Comparison of ENCODE assay signal across 8 mouse cellular contexts in genomic region chr9:110244889-110245589, GRCm38 (mm10). TPM values are rescaled to one million over a fixed set of nuclear protein-coding genes. Genes with fewer than 3 reads are reported as not detected.
A peak's percentile ranks its signal among the peaks of the same experiment; 100 is the strongest.
DNase-seq lines count a peak whose midpoint lies in the region; ATAC-seq and TF ChIP-seq lines count a peak whose summit lies in the region.

No protein-coding gene starts in this region.

- no peaks in the 10 kb centered on the region; the same call in 1 of the 2 replicates for H3K9me3 ChIP-seq in G1E (replicated peaks)
- no peaks in the 10 kb centered on the region for H3K9me3 ChIP-seq in embryonic facial prominence, embryonic 11.5 days (replicated peaks; ENCODE audit: control insufficient read depth, low read length)
- no peaks in the 10 kb centered on the region for H3K9me3 ChIP-seq in heart, postnatal 0 days (replicated peaks; ENCODE audit: control insufficient read depth, low read length)

- WGBS in embryonic facial prominence, embryonic 11.5 days, result 2% methylated on average over 93 of the region's 93 CpGs
- under 1% methylated on average over 86 of the region's 93 CpGs for WGBS in heart, postnatal 0 days

- H3K4me1 ChIP-seq in G1E (ENCODE audit: insufficient read depth, low read depth, low read length), result peaks cover 17% of the 10 kb centered on the region
- peaks cover 4% of the 10 kb centered on the region; the same call in 1 of the 2 replicates for H3K4me1 ChIP-seq in embryonic facial prominence, embryonic 11.5 days (ENCODE audit: control insufficient read depth, insufficient read depth, low read length)
- peaks cover 14% of the 10 kb centered on the region for H3K4me1 ChIP-seq in heart, postnatal 0 days (ENCODE audit: control insufficient read depth, insufficient read depth)

- H3K27me3 ChIP-seq in G1E (ENCODE audit: insufficient read depth, low read length), result peaks cover 18% of the 10 kb centered on the region; the same call in 1 of the 2 replicates
- peaks cover 16% of the 10 kb centered on the region for H3K27me3 ChIP-seq in embryonic facial prominence, embryonic 11.5 days (ENCODE audit: control insufficient read depth, insufficient read depth, low read length)
- H3K27me3 ChIP-seq in heart, postnatal 0 days (ENCODE audit: control insufficient read depth, insufficient read depth, low read length), result peaks cover 11% of the 10 kb centered on the region; the same call in 1 of the 2 replicates

- no peak for TF ChIP-seq EP300 in heart, postnatal 0 days (IDR thresholded peaks at IDR 0.05; ENCODE audit: low read depth)

- DNase-seq in G1E (ENCODE audit: low spot score), result peak; percentile 12
- peak; percentile 82 for DNase-seq in adrenal gland, adult 2 months
- peak; percentile 44 for DNase-seq in embryonic facial prominence, embryonic 11.5 days (ENCODE audit: low spot score)
- DNase-seq in heart, postnatal 0 days (ENCODE audit: low spot score), result no peak
- DNase-seq in layer of hippocampus, postnatal 10 days (ENCODE audit: low spot score in 2 of 2), result peak; percentile 76 to 82
- DNase-seq in lung, postnatal 4 days, result peak; percentile 39 to 49
- DNase-seq in right cerebral cortex, postnatal 25 days, result peak; percentile 90

- peak overlapping the region; percentile 68 for H3K4me3 ChIP-seq in G1E (ENCODE audit: low read depth, low read length)
- H3K4me3 ChIP-seq in embryonic facial prominence, embryonic 11.5 days (ENCODE audit: low read depth, low read length), result peak overlapping the region; percentile 53
- H3K4me3 ChIP-seq in heart, postnatal 0 days (ENCODE audit: low read depth, low read length), result peak overlapping the region; percentile 71

- no peak for TF ChIP-seq CTCF in G1E (IDR thresholded peaks at IDR 0.05; ENCODE audit: low read depth, low read length)
- TF ChIP-seq CTCF in heart, postnatal 0 days (IDR thresholded peaks at IDR 0.05; ENCODE audit: low read depth), result no peak

- peaks cover 41% of the 10 kb centered on the region for H3K36me3 ChIP-seq in G1E (replicated peaks)
- H3K36me3 ChIP-seq in embryonic facial prominence, embryonic 11.5 days (replicated peaks; ENCODE audit: control insufficient read depth, insufficient read depth, low read depth, low read length), result no peaks in the 10 kb centered on the region
- H3K36me3 ChIP-seq in heart, postnatal 0 days (replicated peaks; ENCODE audit: control insufficient read depth, insufficient read depth, low read length), result peaks cover 3% of the 10 kb centered on the region; the same call in 1 of the 2 replicates

- no peak for ATAC-seq in G1E (ENCODE audit: extremely low read depth, insufficient number of reproducible peaks, low FRiP score, poor library complexity, severe bottlenecking)
- ATAC-seq in embryonic facial prominence, embryonic 11.5 days (replicated peaks; ENCODE audit: insufficient number of reproducible peaks, low FRiP score, low TSS enrichment, low read depth), result peak; percentile 24
- peak; percentile 69 for ATAC-seq in heart, postnatal 0 days (ENCODE audit: insufficient read depth, low read depth)
- no peak for ATAC-seq in monocyte, adult 5-6 weeks (replicated peaks; ENCODE audit: insufficient number of reproducible peaks, low FRiP score, low TSS enrichment, poor library complexity, severe bottlenecking)

- H3K9ac ChIP-seq in embryonic facial prominence, embryonic 11.5 days (replicated peaks; ENCODE audit: low read length), result peak overlapping the region; percentile 42
- peak overlapping the region; percentile 52; the same call in 1 of the 2 replicates for H3K9ac ChIP-seq in heart, postnatal 0 days (replicated peaks; ENCODE audit: low read depth, low read length)

- peak overlapping the region; percentile 98 for H3K4me2 ChIP-seq in embryonic facial prominence, embryonic 11.5 days (ENCODE audit: low read depth, low read length)
- peak overlapping the region; percentile 100 for H3K4me2 ChIP-seq in heart, postnatal 0 days (ENCODE audit: low read depth, low read length)

- H3K27ac ChIP-seq in embryonic facial prominence, embryonic 11.5 days (replicated peaks; ENCODE audit: low read depth, low read length), result no peak overlapping the region
- no peak overlapping the region for H3K27ac ChIP-seq in heart, postnatal 0 days (ENCODE audit: low read depth)

RNA-seq across cellular contexts. Expression of gene Cspg5, which starts 1.5 kb away (rescaled TPM):
- total RNA-seq in G1E (2014; fragmentation: Nextera tagmentation) (0.38 and 0.92 TPM in 2 replicates), G1E (2017) (0.23 and 0.38 TPM in 2 replicates)
- polyA plus RNA-seq in G1E (2012), result 0.02 TPM in 1 of 2 replicates, not detected in the other
- 10 to 100 TPM; 18.0 to 19.6 TPM for total RNA-seq in adrenal gland, adult 2 months (2021)
- polyA plus RNA-seq in adrenal gland, adult 2 months (2012; rRNA removed), result 10.8 and 13.9 TPM in 2 replicates
- polyA plus RNA-seq in embryonic facial prominence, embryonic 11.5 days (2014; fragmentation: Nextera tagmentation; extraction: Ambion mirVana), result 3.1 and 4.8 TPM in 2 replicates
- total RNA-seq in heart, postnatal 0 days (2014; rRNA removed; ENCODE audit: low replicate concordance), result 0.19 and 1.1 TPM in 2 replicates
- polyA plus RNA-seq in heart, postnatal 0 days (2015; fragmentation: Nextera tagmentation; extraction: Ambion mirVana), result 0.71 and 1.1 TPM in 2 replicates
- total RNA-seq in layer of hippocampus, postnatal 10 days (2021), result 100 to 1,000 TPM; 410 to 459 TPM
- total RNA-seq in monocyte, adult 5-6 weeks (2017), result 1.2 to 1.5 TPM in 2 of 3 replicates, not detected in the other

RNA-seq across cellular contexts. Expression of gene Elp6, which starts 59.9 kb away (rescaled TPM):
- total RNA-seq in G1E (2014; fragmentation: Nextera tagmentation) (5.4 and 7.1 TPM in 2 replicates), G1E (2017) (9.3 and 14.5 TPM in 2 replicates)
- 12.9 and 13.4 TPM in 2 replicates for polyA plus RNA-seq in G1E (2012)
- 10 to 100 TPM in 1 of 2 experiments, 1 to 10 TPM in 1; 5.6 to 11.3 TPM for total RNA-seq in adrenal gland, adult 2 months (2021)
- 9.9 and 10.3 TPM in 2 replicates for polyA plus RNA-seq in adrenal gland, adult 2 months (2012; rRNA removed)
- polyA plus RNA-seq in embryonic facial prominence, embryonic 11.5 days (2014; fragmentation: Nextera tagmentation; extraction: Ambion mirVana), result 35.1 and 37.7 TPM in 2 replicates
- 18.3 and 21.9 TPM in 2 replicates for total RNA-seq in heart, postnatal 0 days (2014; rRNA removed; ENCODE audit: low replicate concordance)
- 6.8 and 7.0 TPM in 2 replicates for polyA plus RNA-seq in heart, postnatal 0 days (2015; fragmentation: Nextera tagmentation; extraction: Ambion mirVana)
- 10 to 100 TPM; 11.9 to 14.1 TPM for total RNA-seq in layer of hippocampus, postnatal 10 days (2021)
- total RNA-seq in monocyte, adult 5-6 weeks (2017), result 1.7 to 7.1 TPM (median 6.1 TPM) in 3 replicates

Comparison
In these comparisons a context has a peak if more than half of its experiments do, and no peak if none do; other contexts are left out.
1. ATAC-seq: peak in embryonic facial prominence, embryonic 11.5 days (single experiment) and heart, postnatal 0 days (single experiment); none in G1E (single experiment) and monocyte, adult 5-6 weeks (single experiment).
2. RNA of gene Cspg5, which starts 1.5 kb away (total RNA-seq): 410 to 459 TPM in layer of hippocampus, postnatal 10 days; 18.0 to 19.6 TPM in adrenal gland, adult 2 months, 0.19 to 1.1 TPM in heart, postnatal 0 days, 0.23 to 0.92 TPM in G1E and 1.2 to 1.5 TPM in monocyte, adult 5-6 weeks; every median in the first group is over 10 times any median in the second.
3. Peak in every context shown above with its lines, with median percentiles within 50 percentile points of each other: H3K4me3 ChIP-seq.